Mouse (Mus musculus): ENCODE data around the gene Bri3bp. TPM values are rescaled to one million over a fixed set of nuclear protein-coding genes. Genes with fewer than 3 reads are reported as not detected.
"Not testable (repeated sequence)": the region's sequence is repeated elsewhere in the genome, so short reads cannot be mapped to it uniquely, and the experiment has no call there.

Bri3bp gene
- 78.3 and 83.3 TPM in 2 replicates for total RNA-seq (2014; rRNA removed)
- 45.7 and 48.4 TPM in 2 replicates for polyA plus RNA-seq (2015; fragmentation: Nextera tagmentation; extraction: Ambion mirVana)

GRCm38 (mm10) chr5:125441234-125442114 is at the start of gene Bri3bp:
Bri3bp (plus strand) TSS chr5:125441568.
- H3K9ac ChIP-seq = peak within 1 kb of the TSS; percentile 83
- WGBS = under 1% methylated on average over 81 of the region's 97 CpGs
- peak; percentile 69 for DNase-seq
- TF ChIP-seq CTCF (IDR thresholded peaks at IDR 0.05; ENCODE audit: low read depth) = no peak
- peak within 1 kb of the TSS; percentile 90 for H3K4me3 ChIP-seq (ENCODE audit: low read depth, low read length)
- H3K27ac ChIP-seq (ENCODE audit: low read depth, low read length) = peak within 1 kb of the TSS; percentile 79
- no peaks in the 10 kb centered on the region for H3K9me3 ChIP-seq (ENCODE audit: low read length)
- H3K36me3 ChIP-seq (ENCODE audit: insufficient read depth) = no peaks in the 10 kb centered on the region
- H3K4me1 ChIP-seq (ENCODE audit: insufficient read depth) = peaks cover 8% of the 10 kb centered on the region; the same call in 1 of the 2 replicates
- H3K4me2 ChIP-seq (ENCODE audit: low read depth) = peak within 1 kb of the TSS; percentile 77
- ATAC-seq = peak; percentile 92
- H3K27me3 ChIP-seq (ENCODE audit: insufficient read depth, low read length) = no peaks in the 10 kb centered on the region

- Histone ChIP-seq H3K27me3 (ENCODE audit: insufficient read depth, low read length) (no peaks in the 10 kb centered on the region), H3K4me2 (ENCODE audit: low read depth) (no peak overlapping the region), H3K9me3 (ENCODE audit: low read length) (no peaks in the 10 kb centered on the region), H3K36me3 (ENCODE audit: insufficient read depth) (no peaks in the 10 kb centered on the region), H3K9ac (no peak overlapping the region), H3K4me3 (ENCODE audit: low read depth, low read length) (no peak overlapping the region), H3K4me1 (ENCODE audit: insufficient read depth) (peaks cover 26% of the 10 kb centered on the region), H3K27ac (ENCODE audit: low read depth, low read length) (peak overlapping the region; percentile 37; the same call in 1 of the 2 replicates)
- peak; percentile 77 for DNase-seq
- TF ChIP-seq CTCF (IDR thresholded peaks at IDR 0.05; ENCODE audit: low read depth) = no peak
- 64% methylated on average over 5 of the region's 5 CpGs for WGBS
- no peak for ATAC-seq
These were observed 49.8 kb upstream of the Bri3bp start for GRCm38 (mm10) chr5:125391609-125392008.

- peak overlapping the region; percentile 95 for H3K27ac ChIP-seq (ENCODE audit: low read depth, low read length)
- not testable (repeated sequence) for DNase-seq; H3K36me3 ChIP-seq (ENCODE audit: insufficient read depth); H3K4me2 ChIP-seq (ENCODE audit: low read depth); H3K9ac ChIP-seq; ATAC-seq; H3K9me3 ChIP-seq (ENCODE audit: low read length); H3K4me3 ChIP-seq (ENCODE audit: low read depth, low read length); H3K27me3 ChIP-seq (ENCODE audit: insufficient read depth, low read length)
- 96% methylated on average over 4 of the region's 4 CpGs for WGBS
- peaks cover 26% of the 10 kb centered on the region for H3K4me1 ChIP-seq (ENCODE audit: insufficient read depth)
These were observed 49.2 kb upstream of the Bri3bp start for GRCm38 (mm10) chr5:125392176-125392575.

GRCm38 (mm10) chr5:125392618-125392976 is 48.8 kb upstream of the Bri3bp start:
- Histone ChIP-seq H3K4me1 (ENCODE audit: insufficient read depth) (peaks cover 26% of the 10 kb centered on the region), H3K27me3 (ENCODE audit: insufficient read depth, low read length) (no peaks in the 10 kb centered on the region), H3K36me3 (ENCODE audit: insufficient read depth) (no peaks in the 10 kb centered on the region), H3K4me3 (ENCODE audit: low read depth, low read length) (no peak overlapping the region), H3K9ac (peak overlapping the region; percentile 23; the same call in 1 of the 2 replicates), H3K27ac (ENCODE audit: low read depth, low read length) (peak overlapping the region; percentile 95), H3K9me3 (ENCODE audit: low read length) (no peaks in the 10 kb centered on the region), H3K4me2 (ENCODE audit: low read depth) (peak overlapping the region; percentile 54)
- TF ChIP-seq CTCF (IDR thresholded peaks at IDR 0.05; ENCODE audit: low read depth) = no peak
- ATAC-seq (peak; percentile 10; the same call in 1 of the 2 replicates), DNase-seq (no peak)
- WGBS = 14% methylated on average over 1 of the region's 1 CpGs

- peak overlapping the region; percentile 95 for H3K27ac ChIP-seq (ENCODE audit: low read depth, low read length)
- peak; percentile 93 for ATAC-seq
- 2% methylated on average over 20 of the region's 20 CpGs for WGBS
These were observed 48.3 kb upstream of the Bri3bp start for GRCm38 (mm10) chr5:125392977-125393621.

GRCm38 (mm10) chr5:125393622-125394603 is 47.5 kb upstream of the Bri3bp start:
- WGBS = 2% methylated on average over 22 of the region's 25 CpGs
- H3K4me1 ChIP-seq (ENCODE audit: insufficient read depth) = peaks cover 26% of the 10 kb centered on the region
- DNase-seq (peak; percentile 89), ATAC-seq (peak; percentile 70)
- H3K27ac ChIP-seq (ENCODE audit: low read depth, low read length) = peak overlapping the region; percentile 95
- no peaks in the 10 kb centered on the region for H3K27me3 ChIP-seq (ENCODE audit: insufficient read depth, low read length)
- H3K9ac ChIP-seq = peak overlapping the region; percentile 53
- no peaks in the 10 kb centered on the region for H3K36me3 ChIP-seq (ENCODE audit: insufficient read depth)
- TF ChIP-seq CTCF (IDR thresholded peaks at IDR 0.05; ENCODE audit: low read depth) = no peak
- no peaks in the 10 kb centered on the region for H3K9me3 ChIP-seq (ENCODE audit: low read length)
- peak overlapping the region; percentile 54 for H3K4me2 ChIP-seq (ENCODE audit: low read depth)
- peak overlapping the region; percentile 30 for H3K4me3 ChIP-seq (ENCODE audit: low read depth, low read length)

More at GRCm38 (mm10) chr5:125392977-125393621, 48.3 kb upstream of the Bri3bp start:
- Histone ChIP-seq H3K4me1 (ENCODE audit: insufficient read depth) (peaks cover 26% of the 10 kb centered on the region), H3K36me3 (ENCODE audit: insufficient read depth) (no peaks in the 10 kb centered on the region), H3K9me3 (ENCODE audit: low read length) (no peaks in the 10 kb centered on the region), H3K4me3 (ENCODE audit: low read depth, low read length) (peak overlapping the region; percentile 30), H3K4me2 (ENCODE audit: low read depth) (peak overlapping the region; percentile 54), H3K27me3 (ENCODE audit: insufficient read depth, low read length) (no peaks in the 10 kb centered on the region), H3K9ac (peak overlapping the region; percentile 53)
- peak; percentile 97 for DNase-seq
- no peak for TF ChIP-seq CTCF (IDR thresholded peaks at IDR 0.05; ENCODE audit: low read depth)
